Mouse (Mus musculus) hindbrain, embryonic 14.5 days (tissue): ENCODE measurements around the gene Gpr157. TPM values are rescaled to one million over a fixed set of nuclear protein-coding genes. Genes with fewer than 3 reads are reported as not detected.

Experiments
- ATAC-seq: fragments of 200-750 bp; cut with Nextera tagmentation; 2 replicates; pipeline ENCODE4 v1.8.0; 2017; ENCODE audit warnings: moderate number of reproducible peaks, mild to moderate bottlenecking, moderate TSS enrichment, moderate library complexity; ENCODE audit not compliant: low FRiP score
- DNase-seq: peaks from one replicate; pipeline ENCODE4 v3.0.0-alpha.2; 2015; ENCODE audit warnings: low spot score
- H3K27ac ChIP-seq: fragments of 300-500 bp; sonication (generic); 2 replicates; pipeline ENCODE4 v1.5.1; 2014; ENCODE audit warnings: mild to moderate bottlenecking, moderate library complexity
- H3K27me3 ChIP-seq: fragments of 300-500 bp; sonication (generic); 2 replicates; pipeline ENCODE4 v1.6.1; 2014; ENCODE audit warnings: mild to moderate bottlenecking, low read length, mixed read lengths; ENCODE audit not compliant: control insufficient read depth, insufficient read depth
- H3K36me3 ChIP-seq: fragments of 300-500 bp; sonication (generic); replicated peaks from 2 replicates; pipeline ENCODE4 v1.6.1; 2014; ENCODE audit not compliant: control insufficient read depth, insufficient read depth
- H3K4me1 ChIP-seq: fragments of 300-500 bp; sonication (generic); replicated peaks from 2 replicates; pipeline ENCODE4 v1.6.1; 2014; ENCODE audit warnings: antibody characterized with exemption, low read length, mixed read lengths; ENCODE audit not compliant: control insufficient read depth, insufficient read depth
- H3K4me2 ChIP-seq: fragments of 300-500 bp; sonication (generic); replicated peaks from 2 replicates; pipeline ENCODE4 v1.6.1; 2014; ENCODE audit warnings: mild to moderate bottlenecking, moderate library complexity
- H3K4me3 ChIP-seq: fragments of 300-500 bp; sonication (generic); replicated peaks from 2 replicates; pipeline ENCODE4 v1.5.1; 2014; ENCODE audit warnings: mild to moderate bottlenecking, low read length
- H3K9ac ChIP-seq: fragments of 300-500 bp; sonication (generic); 2 replicates; pipeline ENCODE4 v1.6.1; 2014
- H3K9me3 ChIP-seq: fragments of 300-500 bp; sonication (generic); 2 replicates; pipeline ENCODE4 v1.6.1; 2016; ENCODE audit warnings: low read length; ENCODE audit not compliant: control insufficient read depth
- WGBS: fragments of 180-500 bp; shearing (Covaris S2); extraction: QIAGEN DNeasy Blood & Tissue Kit; methylation state at CpG from one replicate; pipeline ENCODE4 v1.1.7; 2014; 5-methylcytosine and 5-hydroxymethylcytosine counted together
- polyA plus RNA-seq: library from polyadenylated mRNA; unstranded; fragments of >200 nt; fragmentation: Nextera tagmentation; extraction: Ambion mirVana; gene quantifications from 2 replicates; pipeline ENCODE4 v1.2.1, GENCODE M21; 2014

Gpr157 gene
- polyA plus RNA-seq, 1 experiment from 2014 or later: 0.33 TPM

- Histone ChIP-seq H3K27me3 (no peaks in the 10 kb centered on the region), H3K36me3 (no peaks in the 10 kb centered on the region), H3K4me2 (no peak overlapping the region), H3K4me1 (no peaks in the 10 kb centered on the region), H3K27ac (no peak overlapping the region), H3K9ac (no peak overlapping the region), H3K4me3 (no peak overlapping the region), H3K9me3 (no peaks in the 10 kb centered on the region)
- DNase-seq: no peak
- ATAC-seq: no peak
- WGBS: 80% methylated on average over 17 of the region's 17 CpGs
Observed at GRCm38 (mm10) chr4:150066706-150067323, 20.4 kb upstream of the Gpr157 start.

GRCm38 (mm10) chr4:150068216-150068615 lies 18.9 kb upstream of the Gpr157 start:
- no peak overlapping the region for H3K9ac ChIP-seq
- H3K4me3 ChIP-seq: no peak overlapping the region
- no peak for ATAC-seq
- no peak overlapping the region for H3K4me2 ChIP-seq
- H3K4me1 ChIP-seq: no peaks in the 10 kb centered on the region
- no peaks in the 10 kb centered on the region for H3K27me3 ChIP-seq
- WGBS: 57% methylated on average over 12 of the region's 12 CpGs
- DNase-seq: no peak
- no peaks in the 10 kb centered on the region for H3K36me3 ChIP-seq
- no peak overlapping the region for H3K27ac ChIP-seq
- H3K9me3 ChIP-seq: no peaks in the 10 kb centered on the region

- Histone ChIP-seq H3K4me1 (no peaks in the 10 kb centered on the region), H3K9ac (no peak overlapping the region), H3K27me3 (no peaks in the 10 kb centered on the region), H3K4me2 (no peak overlapping the region), H3K4me3 (no peak overlapping the region), H3K36me3 (no peaks in the 10 kb centered on the region), H3K9me3 (no peaks in the 10 kb centered on the region), H3K27ac (no peak overlapping the region)
- DNase-seq (no peak), ATAC-seq (no peak)
- WGBS: 50% methylated on average over 8 of the region's 8 CpGs
Observed at GRCm38 (mm10) chr4:150070136-150070535, 17.0 kb upstream of the Gpr157 start.

GRCm38 (mm10) chr4:150072416-150073101 lies 14.6 kb upstream of the Gpr157 start:
- ATAC-seq (no peak), DNase-seq (no peak)

GRCm38 (mm10) chr4:150073102-150073473 lies 14.1 kb upstream of the Gpr157 start:
- no peak for ATAC-seq
- H3K27me3 ChIP-seq: no peaks in the 10 kb centered on the region

More at GRCm38 (mm10) chr4:150072416-150073101, 14.6 kb upstream of the Gpr157 start:
- WGBS: 50% methylated on average over 15 of the region's 15 CpGs
- Histone ChIP-seq H3K9me3 (no peaks in the 10 kb centered on the region), H3K27me3 (no peaks in the 10 kb centered on the region), H3K4me1 (no peaks in the 10 kb centered on the region), H3K9ac (no peak overlapping the region), H3K36me3 (no peaks in the 10 kb centered on the region), H3K27ac (no peak overlapping the region), H3K4me3 (no peak overlapping the region), H3K4me2 (no peak overlapping the region)

GRCm38 (mm10) chr4:150075350-150075749 lies 11.8 kb upstream of the Gpr157 start:
- no peak overlapping the region for H3K27ac ChIP-seq
- ATAC-seq (no peak), DNase-seq (no peak)
- H3K4me3 ChIP-seq: no peak overlapping the region
- H3K27me3 ChIP-seq: no peaks in the 10 kb centered on the region
- H3K4me2 ChIP-seq: no peak overlapping the region
- no peaks in the 10 kb centered on the region for H3K4me1 ChIP-seq
- no peaks in the 10 kb centered on the region for H3K36me3 ChIP-seq
- 90% methylated on average over 7 of the region's 7 CpGs for WGBS
- no peaks in the 10 kb centered on the region for H3K9me3 ChIP-seq
- H3K9ac ChIP-seq: no peak overlapping the region

More at GRCm38 (mm10) chr4:150073102-150073473, 14.1 kb upstream of the Gpr157 start:
- H3K9ac ChIP-seq: no peak overlapping the region
- no peaks in the 10 kb centered on the region for H3K4me1 ChIP-seq
- H3K27ac ChIP-seq: no peak overlapping the region
- H3K9me3 ChIP-seq: no peaks in the 10 kb centered on the region
- no peak overlapping the region for H3K4me3 ChIP-seq
- DNase-seq: peak; percentile 50
- no peak overlapping the region for H3K4me2 ChIP-seq
- 14% methylated on average over 8 of the region's 8 CpGs for WGBS
- H3K36me3 ChIP-seq: no peaks in the 10 kb centered on the region

- Histone ChIP-seq H3K9ac (no peak overlapping the region), H3K27me3 (no peaks in the 10 kb centered on the region), H3K4me2 (no peak overlapping the region), H3K4me1 (no peaks in the 10 kb centered on the region), H3K27ac (no peak overlapping the region), H3K9me3 (no peaks in the 10 kb centered on the region), H3K4me3 (no peak overlapping the region), H3K36me3 (no peaks in the 10 kb centered on the region)
- ATAC-seq (no peak), DNase-seq (no peak)
- 43% methylated on average over 18 of the region's 18 CpGs for WGBS
Observed at GRCm38 (mm10) chr4:150076147-150076546, 11.0 kb upstream of the Gpr157 start.

GRCm38 (mm10) chr4:150078646-150079045 lies 8.5 kb upstream of the Gpr157 start:
- ATAC-seq: no peak
- Histone ChIP-seq H3K4me1 (no peaks in the 10 kb centered on the region), H3K9ac (no peak overlapping the region), H3K27ac (no peak overlapping the region), H3K4me2 (no peak overlapping the region), H3K9me3 (no peaks in the 10 kb centered on the region), H3K4me3 (no peak overlapping the region), H3K27me3 (no peaks in the 10 kb centered on the region), H3K36me3 (no peaks in the 10 kb centered on the region)
- DNase-seq: no peak
- 84% methylated on average over 2 of the region's 2 CpGs for WGBS

- no peaks in the 10 kb centered on the region for H3K36me3 ChIP-seq
- no peak overlapping the region for H3K4me2 ChIP-seq
- no peak for ATAC-seq
- H3K27ac ChIP-seq: no peak overlapping the region
- no peaks in the 10 kb centered on the region for H3K4me1 ChIP-seq
- 75% methylated on average over 7 of the region's 7 CpGs for WGBS
- no peak for DNase-seq
- H3K27me3 ChIP-seq: no peaks in the 10 kb centered on the region
- H3K4me3 ChIP-seq: no peak overlapping the region
- no peak overlapping the region for H3K9ac ChIP-seq
- no peaks in the 10 kb centered on the region for H3K9me3 ChIP-seq
Observed at GRCm38 (mm10) chr4:150079244-150079643, 7.9 kb upstream of the Gpr157 start.
